Mouse (Mus musculus) midbrain, embryonic 16.5 days (tissue): ENCODE results near the gene Ccdc34. TPM values are rescaled to one million over a fixed set of nuclear protein-coding genes. Genes with fewer than 3 reads are reported as not detected.

Experiments used
- ATAC-seq: fragments of 200-750 bp; cut with Nextera tagmentation; 2 replicates; pipeline ENCODE4 v1.8.0; 2017; ENCODE audit warnings: moderate TSS enrichment
- H3K27ac ChIP-seq: fragments of 300-500 bp; sonication (generic); 2 replicates; pipeline ENCODE4 v1.5.1; 2014; ENCODE audit warnings: mild to moderate bottlenecking, low read length, mixed read lengths
- H3K27me3 ChIP-seq: fragments of 300-500 bp; sonication (generic); 2 replicates; pipeline ENCODE4 v1.6.1; 2014; ENCODE audit warnings: low read depth, low read length, mixed read lengths; ENCODE audit not compliant: control insufficient read depth, insufficient read depth
- H3K36me3 ChIP-seq: fragments of 300-500 bp; sonication (generic); 2 replicates; pipeline ENCODE4 v1.6.1; 2014; ENCODE audit warnings: mild to moderate bottlenecking, low read length, moderate library complexity, mixed read lengths; ENCODE audit not compliant: control insufficient read depth, insufficient read depth
- H3K4me1 ChIP-seq: fragments of 300-500 bp; sonication (generic); 2 replicates; pipeline ENCODE4 v1.6.1; 2014; ENCODE audit warnings: mild to moderate bottlenecking, low read length, mixed read lengths; ENCODE audit not compliant: control insufficient read depth, insufficient read depth
- H3K4me2 ChIP-seq: fragments of 300-500 bp; sonication (generic); 2 replicates; pipeline ENCODE4 v1.6.1; 2014; ENCODE audit warnings: mild to moderate bottlenecking, low read length, mixed read lengths
- H3K4me3 ChIP-seq: fragments of 300-500 bp; sonication (generic); 2 replicates; pipeline ENCODE4 v1.5.1; 2014; ENCODE audit warnings: low read depth, mild to moderate bottlenecking, low read length, moderate library complexity, mixed read lengths
- H3K9ac ChIP-seq: fragments of 300-500 bp; sonication (generic); 2 replicates; pipeline ENCODE4 v1.6.1; 2014; ENCODE audit warnings: low read depth, low read length, mixed read lengths
- H3K9me3 ChIP-seq: fragments of 300-500 bp; sonication (generic); replicated peaks from 2 replicates; pipeline ENCODE4 v1.6.1; 2014; ENCODE audit warnings: mild to moderate bottlenecking, low read length, mixed read lengths; ENCODE audit not compliant: control insufficient read depth, poor library complexity, severe bottlenecking
- WGBS: fragments of 180-500 bp; shearing (Covaris S2); extraction: QIAGEN DNeasy Blood & Tissue Kit; methylation state at CpG from one replicate; pipeline ENCODE4 v1.1.7; 2014; 5-methylcytosine and 5-hydroxymethylcytosine counted together
- polyA plus RNA-seq: library from polyadenylated mRNA; unstranded; fragments of >200 nt; fragmentation: Nextera tagmentation; extraction: Ambion mirVana; gene quantifications from 2 replicates; pipeline ENCODE4 v1.2.1, GENCODE M21; 2015

Gene Ccdc34
- polyA plus RNA-seq, 1 experiment from 2014 or later, result 29.0 TPM

DNA sequence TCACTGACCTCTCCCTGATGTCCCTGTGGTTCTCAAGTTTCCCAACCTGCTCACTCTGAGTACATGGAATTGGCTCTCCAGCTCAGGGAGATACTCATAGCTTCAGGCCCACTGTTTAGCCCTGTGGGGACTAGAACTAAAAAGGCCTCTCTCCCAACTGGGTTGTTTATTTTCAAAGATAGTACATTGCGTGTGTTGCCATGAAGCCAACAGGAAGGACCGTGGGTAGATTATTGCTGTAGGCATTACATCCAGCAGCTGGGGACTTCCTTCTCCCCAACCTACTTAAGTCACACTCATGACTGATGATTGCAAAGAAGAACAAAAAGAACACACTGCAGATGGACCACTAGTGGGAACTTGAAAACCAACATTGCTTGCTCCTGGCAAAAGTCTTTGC is 159.8 kb downstream of the Ccdc34 start:
- Histone ChIP-seq H3K27ac (no peak overlapping the region), H3K9me3 (no peaks in the 10 kb centered on the region), H3K4me3 (no peak overlapping the region), H3K9ac (no peak overlapping the region), H3K36me3 (no peaks in the 10 kb centered on the region), H3K4me2 (no peak overlapping the region), H3K4me1 (no peaks in the 10 kb centered on the region), H3K27me3 (no peaks in the 10 kb centered on the region)
- ATAC-seq, result no peak
- WGBS, result 88% methylated on average over 2 of the region's 2 CpGs

DNA sequence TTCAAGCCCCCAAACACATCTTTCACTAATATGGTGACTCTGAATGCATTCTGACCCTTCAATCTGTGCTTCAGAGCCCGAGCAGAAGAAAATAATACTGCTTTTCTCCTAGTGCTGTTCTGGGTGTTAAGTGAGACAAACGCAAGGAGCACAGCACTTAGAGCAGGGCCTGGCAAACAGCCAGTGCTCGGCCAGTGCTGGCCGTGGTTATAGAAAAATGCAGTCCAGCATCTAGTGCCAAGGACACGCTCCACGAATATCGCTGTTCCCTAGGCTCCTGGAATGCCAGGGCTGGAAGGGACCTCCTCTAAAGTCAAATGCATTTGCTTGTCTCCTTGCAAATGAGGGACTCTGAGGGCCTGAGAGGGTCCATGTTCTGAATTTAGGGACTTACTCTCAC is 160.3 kb downstream of the Ccdc34 start:
- Histone ChIP-seq H3K27ac (no peak overlapping the region), H3K9ac (no peak overlapping the region), H3K36me3 (no peaks in the 10 kb centered on the region), H3K9me3 (no peaks in the 10 kb centered on the region), H3K4me2 (no peak overlapping the region), H3K4me1 (no peaks in the 10 kb centered on the region), H3K4me3 (no peak overlapping the region), H3K27me3 (no peaks in the 10 kb centered on the region)
- ATAC-seq, result peak; percentile 51
- 55% methylated on average over 7 of the region's 7 CpGs for WGBS

DNA sequence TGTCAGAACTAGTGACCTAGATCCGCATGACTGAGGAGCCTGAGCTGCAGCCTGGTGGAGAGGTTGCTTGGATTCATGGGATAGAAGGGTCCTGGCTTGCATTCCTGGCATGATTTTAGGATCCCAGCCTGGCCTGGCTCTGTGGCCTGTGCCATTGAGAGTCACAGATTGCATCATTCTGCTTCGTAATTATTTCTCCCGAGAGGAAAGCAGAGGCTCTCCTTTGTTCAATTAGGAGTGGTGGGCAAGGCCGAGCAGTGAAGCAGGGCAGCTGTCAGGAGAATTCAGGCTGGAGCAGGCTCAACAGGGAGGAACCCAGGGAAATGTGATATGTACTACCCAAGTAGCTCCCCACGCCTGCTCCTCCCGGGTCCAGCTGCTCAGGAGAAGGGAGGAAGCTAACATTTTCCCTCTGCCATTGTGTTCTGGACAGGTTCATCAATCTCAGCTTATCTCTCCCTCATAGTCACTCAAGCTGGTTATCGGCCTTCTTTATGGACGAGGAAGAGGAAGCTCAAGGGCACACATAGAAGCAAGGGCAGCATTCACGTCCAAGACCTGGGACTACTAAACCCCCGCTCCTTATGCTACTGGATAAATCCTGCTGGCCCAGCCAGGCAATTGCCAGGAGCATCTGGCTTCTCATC is 162.2 kb downstream of the Ccdc34 start:
- ATAC-seq, result peak; percentile 43; the same call in 1 of the 2 replicates

DNA sequence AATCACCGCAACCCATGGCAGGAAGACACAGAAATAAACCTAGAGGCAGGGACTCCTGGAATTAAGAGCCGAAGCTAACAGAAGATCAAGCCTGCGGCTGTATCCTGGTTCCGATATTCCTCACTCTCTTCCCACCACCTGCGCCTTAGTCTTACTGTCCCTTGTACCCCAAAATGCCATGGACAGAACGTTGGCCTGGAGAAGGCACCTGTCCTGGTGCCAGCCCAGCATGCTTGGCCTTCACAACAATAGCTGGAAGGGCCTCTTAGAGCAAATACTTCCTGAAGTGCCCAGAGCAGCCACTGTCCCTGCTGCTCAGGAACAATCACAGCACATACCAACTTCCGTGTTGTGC is 162.7 kb downstream of the Ccdc34 start:
- WGBS, result 80% methylated on average over 7 of the region's 7 CpGs
- ATAC-seq, result no peak

More for the DNA sequence above, 162.2 kb downstream of the Ccdc34 start:
- H3K36me3 ChIP-seq, result no peaks in the 10 kb centered on the region
- H3K9me3 ChIP-seq, result no peaks in the 10 kb centered on the region
- H3K4me2 ChIP-seq, result no peak overlapping the region
- no peak overlapping the region for H3K9ac ChIP-seq
- no peaks in the 10 kb centered on the region for H3K27me3 ChIP-seq
- 48% methylated on average over 10 of the region's 10 CpGs for WGBS
- H3K4me1 ChIP-seq, result no peaks in the 10 kb centered on the region
- no peak overlapping the region for H3K4me3 ChIP-seq
- H3K27ac ChIP-seq, result no peak overlapping the region

DNA sequence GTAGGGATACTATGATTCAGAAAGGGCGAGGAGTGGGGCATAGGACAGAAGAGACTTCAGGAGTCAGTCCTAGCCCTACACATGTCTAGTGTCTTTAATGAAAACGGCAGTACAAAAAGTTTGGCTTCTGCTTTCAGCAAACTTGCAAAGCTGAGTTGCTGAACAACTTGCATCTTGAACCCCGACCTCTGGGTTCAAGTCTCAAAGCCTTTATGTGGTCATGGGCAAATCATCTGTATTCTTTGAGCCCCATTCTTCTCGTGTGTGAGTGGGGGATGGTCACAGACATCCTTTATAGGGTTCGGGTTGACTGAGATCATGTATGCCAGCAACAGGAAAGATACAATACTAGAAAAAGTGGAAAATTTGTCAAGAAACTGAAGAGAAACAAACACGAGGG is 164.0 kb downstream of the Ccdc34 start:
- Histone ChIP-seq H3K36me3 (no peaks in the 10 kb centered on the region), H3K4me2 (no peak overlapping the region), H3K27ac (no peak overlapping the region), H3K9me3 (no peaks in the 10 kb centered on the region), H3K9ac (no peak overlapping the region), H3K4me1 (no peaks in the 10 kb centered on the region), H3K4me3 (no peak overlapping the region), H3K27me3 (no peaks in the 10 kb centered on the region)
- WGBS, result 70% methylated on average over 6 of the region's 6 CpGs
- ATAC-seq, result no peak

More for the DNA sequence above, 162.7 kb downstream of the Ccdc34 start:
- Histone ChIP-seq H3K4me2 (no peak overlapping the region), H3K9ac (no peak overlapping the region), H3K4me1 (no peaks in the 10 kb centered on the region), H3K4me3 (no peak overlapping the region), H3K9me3 (no peaks in the 10 kb centered on the region), H3K36me3 (no peaks in the 10 kb centered on the region), H3K27ac (no peak overlapping the region), H3K27me3 (no peaks in the 10 kb centered on the region)

DNA sequence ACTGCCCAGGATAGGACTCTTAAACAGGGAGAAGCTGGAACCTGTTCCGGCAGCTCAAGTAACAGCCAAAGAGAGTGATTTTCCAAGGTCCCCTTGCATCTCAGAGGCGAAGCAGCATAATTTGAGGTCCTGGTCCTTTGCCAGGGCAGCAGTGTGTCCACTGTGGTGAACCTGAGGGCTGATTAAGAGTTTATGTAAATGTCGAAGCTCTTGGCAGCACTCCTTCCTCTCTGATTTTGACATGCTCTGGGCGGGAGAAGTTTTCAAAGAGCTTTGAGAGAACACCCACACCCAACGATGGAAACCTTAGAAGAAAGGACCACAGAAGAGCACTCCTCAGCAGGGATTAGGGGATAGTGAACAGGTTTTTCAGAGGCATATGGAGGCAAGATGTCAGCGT is 164.6 kb downstream of the Ccdc34 start:
- no peak for ATAC-seq

DNA sequence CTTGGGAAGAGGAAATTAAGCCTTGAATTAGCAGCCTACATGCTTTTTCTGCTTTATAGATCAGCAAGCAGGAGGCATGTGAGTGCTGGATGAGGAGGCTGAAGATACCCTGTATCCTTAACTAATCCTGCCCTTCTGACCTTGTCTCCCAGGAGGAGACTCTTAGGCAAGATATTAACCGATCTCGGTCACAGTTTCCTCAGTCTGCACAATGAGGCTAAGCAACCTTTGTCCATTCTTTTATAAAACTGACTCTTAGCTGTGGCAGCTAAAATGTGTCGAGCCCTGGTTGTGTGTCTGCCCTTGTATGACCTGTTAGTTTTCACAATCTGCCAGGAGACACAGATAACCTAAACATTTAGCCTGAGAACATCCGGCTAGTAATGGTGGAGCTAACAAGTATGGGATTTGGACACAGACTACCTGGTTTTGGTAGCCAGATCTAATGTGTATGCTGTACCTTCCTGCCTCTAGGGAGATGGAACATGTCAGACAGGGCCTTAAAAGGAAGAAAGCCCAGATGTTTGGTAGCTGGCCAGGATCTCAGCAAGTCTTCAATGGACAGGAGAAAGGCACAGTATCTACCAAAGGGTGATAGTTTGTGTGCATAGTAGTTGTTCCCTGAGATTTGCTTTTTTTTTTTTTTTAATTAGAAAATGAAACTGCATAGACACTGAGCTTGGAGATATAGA is 165.3 kb downstream of the Ccdc34 start:
- ATAC-seq, result no peak
- Histone ChIP-seq H3K9me3 (no peaks in the 10 kb centered on the region), H3K4me2 (no peak overlapping the region), H3K9ac (no peak overlapping the region), H3K27me3 (no peaks in the 10 kb centered on the region), H3K27ac (no peak overlapping the region), H3K4me3 (no peak overlapping the region), H3K36me3 (no peaks in the 10 kb centered on the region), H3K4me1 (no peaks in the 10 kb centered on the region)
- WGBS, result 46% methylated on average over 4 of the region's 4 CpGs

More for the DNA sequence above, 164.6 kb downstream of the Ccdc34 start:
- H3K4me3 ChIP-seq, result no peak overlapping the region
- H3K27ac ChIP-seq, result no peak overlapping the region
- no peak overlapping the region for H3K4me2 ChIP-seq
- H3K27me3 ChIP-seq, result no peaks in the 10 kb centered on the region
- H3K9ac ChIP-seq, result no peak overlapping the region
- WGBS, result 45% methylated on average over 6 of the region's 6 CpGs
- no peaks in the 10 kb centered on the region for H3K9me3 ChIP-seq
- H3K4me1 ChIP-seq, result no peaks in the 10 kb centered on the region
- H3K36me3 ChIP-seq, result no peaks in the 10 kb centered on the region

DNA sequence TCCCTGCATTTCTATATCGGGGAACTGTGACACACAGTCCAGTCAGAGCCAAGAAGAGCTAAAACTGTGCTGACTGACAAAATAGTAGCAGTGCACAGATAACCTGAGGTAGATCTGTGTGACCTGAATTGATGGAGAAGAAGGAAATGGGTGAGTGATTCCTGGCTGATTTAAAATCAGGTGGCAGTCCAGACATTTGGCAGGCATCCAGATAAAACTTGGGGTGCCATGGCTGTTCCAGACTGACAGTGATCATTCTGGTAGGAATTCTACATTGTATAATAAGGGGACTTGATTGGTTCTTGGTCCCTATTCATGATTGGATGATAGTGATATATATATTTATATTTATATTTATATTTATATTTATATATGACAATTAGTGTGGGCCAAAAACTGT is 166.5 kb downstream of the Ccdc34 start:
- no peaks in the 10 kb centered on the region for H3K27me3 ChIP-seq
- no peak overlapping the region for H3K4me2 ChIP-seq
- WGBS, result 97% methylated on average over 1 of the region's 1 CpGs
- H3K36me3 ChIP-seq, result no peaks in the 10 kb centered on the region
- ATAC-seq, result no peak
- H3K9ac ChIP-seq, result no peak overlapping the region
- H3K4me3 ChIP-seq, result no peak overlapping the region
- no peak overlapping the region for H3K27ac ChIP-seq
- H3K4me1 ChIP-seq, result no peaks in the 10 kb centered on the region
- H3K9me3 ChIP-seq, result no peaks in the 10 kb centered on the region

DNA sequence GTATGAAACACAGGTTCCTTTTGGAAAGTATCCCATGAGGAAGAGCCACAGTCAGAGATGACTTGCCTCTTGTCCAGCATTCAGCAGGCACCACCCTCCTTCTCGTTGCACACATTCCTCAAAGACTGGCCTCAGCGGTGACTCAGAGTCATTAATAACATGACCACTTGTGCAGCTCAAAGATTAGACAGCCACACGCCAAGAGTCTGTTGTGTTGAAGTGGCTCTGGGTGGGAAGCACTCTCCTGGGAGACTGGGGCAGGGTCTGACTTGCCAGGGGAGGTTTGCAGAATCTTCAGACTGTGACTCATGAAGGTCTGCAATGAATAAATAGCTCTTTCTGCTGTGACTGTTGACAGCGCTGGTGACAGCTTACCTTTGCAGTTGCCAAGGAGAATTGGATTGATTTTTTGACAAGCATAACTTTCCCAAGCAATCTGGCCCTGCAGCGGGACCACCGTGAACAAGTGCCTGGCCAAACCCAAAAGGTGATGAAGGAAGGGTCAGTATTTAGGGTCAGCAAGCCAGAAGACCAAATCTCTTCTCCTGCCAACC is 168.9 kb downstream of the Ccdc34 start:
- 65% methylated on average over 6 of the region's 6 CpGs for WGBS
- ATAC-seq, result no peak
- no peak overlapping the region for H3K4me3 ChIP-seq

More for the DNA sequence above, 168.9 kb downstream of the Ccdc34 start:
- Histone ChIP-seq H3K9me3 (no peaks in the 10 kb centered on the region), H3K27me3 (no peaks in the 10 kb centered on the region; the same call in 1 of the 2 replicates), H3K4me2 (no peak overlapping the region), H3K27ac (no peak overlapping the region), H3K9ac (no peak overlapping the region), H3K4me1 (no peaks in the 10 kb centered on the region), H3K36me3 (no peaks in the 10 kb centered on the region)
